Mouse (Mus musculus) G1E (cell line): ENCODE measurements around the gene Aoc1. TPM values are rescaled to one million over a fixed set of nuclear protein-coding genes. Genes with fewer than 3 reads are reported as not detected.

Experiments
- ATAC-seq: 2 replicates; pipeline ENCODE4 v1.8.0; 2016; ENCODE audit warnings: mild to moderate bottlenecking; ENCODE audit not compliant: insufficient number of reproducible peaks, poor library complexity, low FRiP score, severe bottlenecking; ENCODE audit errors: extremely low read depth
- DNase-seq: peaks from one replicate; pipeline ENCODE4 v3.0.0; 2012; ENCODE audit warnings: low spot score
- H3K27me3 ChIP-seq: 2 replicates; pipeline ENCODE4 v1.6.1; 2012; ENCODE audit warnings: mild to moderate bottlenecking, low read length, inconsistent platforms; ENCODE audit not compliant: insufficient read depth
- H3K36me3 ChIP-seq: replicated peaks from 2 replicates; pipeline ENCODE3; 2012; ENCODE audit warnings: mild to moderate bottlenecking, inconsistent platforms
- H3K4me1 ChIP-seq: 2 replicates; pipeline ENCODE4 v1.6.1; 2012; ENCODE audit warnings: low read depth, low read length, inconsistent platforms, mixed read lengths; ENCODE audit not compliant: insufficient read depth
- H3K4me3 ChIP-seq: 2 replicates; pipeline ENCODE4 v1.5.1; 2012; ENCODE audit warnings: low read depth, mild to moderate bottlenecking, inconsistent platforms, low read length, moderate library complexity, mixed read lengths
- H3K9me3 ChIP-seq: replicated peaks from 2 replicates; pipeline ENCODE4 v1.6.1; 2012; ENCODE audit warnings: inconsistent platforms
- CTCF ChIP-seq: IDR thresholded peaks from 2 replicates; pipeline ENCODE4 v1.5.1; 2012; ENCODE audit warnings: low read depth, low read length, inconsistent platforms, mixed read lengths
- GATA1 ChIP-seq: IDR thresholded peaks from 2 replicates; pipeline ENCODE4 v1.6.1; 2012; ENCODE audit warnings: borderline replicate concordance, low read length, inconsistent platforms, mixed read lengths
- GATA2 ChIP-seq: IDR thresholded peaks from 2 replicates; pipeline ENCODE4 v1.6.1; 2012; ENCODE audit warnings: low read depth, low read length, inconsistent platforms, borderline replicate concordance
- POLR2AphosphoS5 ChIP-seq: IDR thresholded peaks from 2 replicates; pipeline ENCODE4 v1.6.1; 2012; ENCODE audit warnings: low read depth, low read length, inconsistent platforms; ENCODE audit not compliant: insufficient replicate concordance
- TAL1 ChIP-seq: conservative IDR thresholded peaks from 2 replicates; pipeline ENCODE4 v1.6.1; 2012; ENCODE audit warnings: low read depth, low read length, inconsistent platforms, mixed read lengths
- polyA plus RNA-seq: library from polyadenylated mRNA; stranded (reverse); fragments of >175 nt; gene quantifications from 2 replicates; pipeline ENCODE4 v1.2.3, GENCODE M21; 2012
- total RNA-seq, 2 experiments: library from RNA; stranded (forward) in 1 of 2; stranded (reverse) in 1 of 2; fragments of 200-1000 nt in 1 of 2; fragments of >200 nt in 1 of 2; fragmentation: Nextera tagmentation in 1 of 2; gene quantifications; 2 replicates each; pipeline ENCODE4 v1.2.3; 2014 to 2017

Gene Aoc1
- total and polyA plus RNA-seq, 3 experiments: 0.11 TPM; not detected in 2

DNA sequence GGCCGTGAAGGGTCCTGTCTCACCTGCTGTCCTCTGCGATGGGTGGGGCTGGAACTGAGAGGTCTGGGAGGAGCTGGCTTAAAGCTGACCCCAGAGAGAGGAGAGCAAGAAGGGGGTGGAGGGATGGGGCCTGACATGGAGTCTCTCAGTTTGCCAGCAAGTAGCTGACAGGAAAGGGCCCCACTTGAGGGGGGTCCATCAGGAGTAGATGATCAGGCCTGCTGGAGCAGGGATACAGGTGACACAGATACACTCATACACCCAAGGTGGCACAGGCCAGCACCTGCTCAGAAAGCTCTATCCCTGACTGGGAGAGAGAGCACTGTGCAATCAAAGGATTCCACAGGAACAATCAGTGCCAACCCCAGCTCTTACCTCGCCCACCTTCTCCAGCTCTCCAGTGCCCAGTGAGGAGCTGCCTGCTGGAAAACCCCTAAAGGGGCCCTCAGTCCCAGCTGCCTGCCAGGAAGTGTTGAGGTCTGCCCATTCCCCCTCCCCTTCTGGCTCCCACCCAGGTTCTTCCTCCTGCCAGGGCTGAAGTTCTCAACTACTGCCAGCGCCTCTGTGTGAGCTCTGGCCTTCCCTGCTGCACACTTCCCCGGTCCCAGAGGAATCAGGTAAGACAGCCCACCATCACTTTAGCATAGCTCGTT lies 31.6 kb upstream of the Aoc1 start, which contains the start of gene Tmem176b:
TSS of gene Tmem176b (minus strand) at position 524 of the 653 bp plus-strand sequence.
- Histone ChIP-seq H3K36me3 (no peaks in the 10 kb centered on the region), H3K27me3 (peaks cover 7% of the 10 kb centered on the region; the same call in 1 of the 2 replicates), H3K9me3 (no peaks in the 10 kb centered on the region), H3K4me1 (no peaks in the 10 kb centered on the region), H3K4me3 (no peak within 1 kb of the TSS)
- ATAC-seq: no peak
- TF ChIP-seq GATA2 (no peak), POLR2AphosphoS5 (no peak), CTCF (no peak), GATA1 (no peak), TAL1 (no peak)
- DNase-seq: no peak

DNA sequence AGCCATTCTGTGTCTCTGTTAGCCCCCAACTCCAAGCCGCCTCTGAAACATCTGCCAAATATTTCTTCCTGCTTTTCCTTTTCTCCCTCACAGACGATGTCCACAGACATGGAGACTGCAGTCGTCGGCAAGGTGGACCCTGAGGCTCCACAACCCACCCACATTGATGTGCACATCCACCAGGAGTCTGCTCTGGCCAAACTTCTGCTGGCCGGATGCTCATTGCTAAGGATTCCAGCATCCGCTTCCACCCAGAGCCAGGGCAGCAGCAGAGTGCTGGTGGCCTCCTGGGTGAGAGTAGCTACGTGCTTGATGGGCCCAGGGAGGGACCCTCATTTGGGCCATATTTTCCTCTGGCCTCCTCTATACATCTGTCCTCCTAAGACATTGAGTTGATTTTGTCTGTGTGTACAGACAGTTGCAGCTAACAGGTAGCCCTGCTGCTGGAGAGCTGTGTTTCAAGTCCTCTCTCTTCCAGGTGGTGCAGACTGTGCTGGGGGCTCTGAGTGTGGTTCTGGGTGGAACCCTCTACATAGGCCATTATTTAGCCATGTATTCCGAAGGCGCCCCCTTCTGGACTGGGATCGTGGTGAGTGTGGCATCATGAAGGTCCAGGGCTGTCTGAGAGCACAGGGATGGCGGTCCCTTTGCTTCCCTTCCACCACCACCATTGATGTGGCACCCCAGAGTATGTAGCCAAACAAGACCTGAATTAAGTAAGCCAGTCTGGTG lies 30.4 kb upstream of the Aoc1 start:
- no peaks in the 10 kb centered on the region for H3K36me3 ChIP-seq
- no peaks in the 10 kb centered on the region for H3K4me1 ChIP-seq
- ATAC-seq (no peak), DNase-seq (no peak)
- no peaks in the 10 kb centered on the region for H3K9me3 ChIP-seq
- TF ChIP-seq POLR2AphosphoS5 (no peak), TAL1 (no peak), GATA2 (no peak), GATA1 (no peak), CTCF (no peak)
- peaks cover 7% of the 10 kb centered on the region; the same call in 1 of the 2 replicates for H3K27me3 ChIP-seq
- no peak overlapping the region for H3K4me3 ChIP-seq

DNA sequence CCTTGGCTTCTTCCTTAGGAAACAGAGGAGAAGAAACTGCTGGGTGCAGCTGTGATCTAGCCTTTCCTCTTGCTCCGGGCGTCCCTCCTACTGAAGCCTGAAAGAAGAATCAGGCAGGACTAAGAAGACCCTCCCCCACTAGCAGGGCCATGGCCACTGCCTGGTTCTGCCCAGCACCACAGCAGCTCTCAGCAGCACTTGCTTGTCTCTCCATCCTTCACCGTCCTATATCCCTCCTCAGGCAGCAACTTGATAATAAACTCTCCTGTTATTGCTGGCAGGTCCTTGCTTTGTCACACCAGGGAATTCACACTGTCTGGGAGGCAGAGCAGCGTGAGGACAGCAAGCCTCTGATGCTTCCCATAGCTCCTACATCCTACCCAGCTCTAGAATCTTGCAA lies 27.6 kb upstream of the Aoc1 start:
- no peak for DNase-seq
- Histone ChIP-seq H3K9me3 (no peaks in the 10 kb centered on the region), H3K4me1 (no peaks in the 10 kb centered on the region), H3K4me3 (no peak overlapping the region), H3K27me3 (peaks cover 7% of the 10 kb centered on the region; the same call in 1 of the 2 replicates), H3K36me3 (no peaks in the 10 kb centered on the region)
- TF ChIP-seq GATA2 (no peak), CTCF (no peak), POLR2AphosphoS5 (no peak), GATA1 (no peak), TAL1 (no peak)
- no peak for ATAC-seq

DNA sequence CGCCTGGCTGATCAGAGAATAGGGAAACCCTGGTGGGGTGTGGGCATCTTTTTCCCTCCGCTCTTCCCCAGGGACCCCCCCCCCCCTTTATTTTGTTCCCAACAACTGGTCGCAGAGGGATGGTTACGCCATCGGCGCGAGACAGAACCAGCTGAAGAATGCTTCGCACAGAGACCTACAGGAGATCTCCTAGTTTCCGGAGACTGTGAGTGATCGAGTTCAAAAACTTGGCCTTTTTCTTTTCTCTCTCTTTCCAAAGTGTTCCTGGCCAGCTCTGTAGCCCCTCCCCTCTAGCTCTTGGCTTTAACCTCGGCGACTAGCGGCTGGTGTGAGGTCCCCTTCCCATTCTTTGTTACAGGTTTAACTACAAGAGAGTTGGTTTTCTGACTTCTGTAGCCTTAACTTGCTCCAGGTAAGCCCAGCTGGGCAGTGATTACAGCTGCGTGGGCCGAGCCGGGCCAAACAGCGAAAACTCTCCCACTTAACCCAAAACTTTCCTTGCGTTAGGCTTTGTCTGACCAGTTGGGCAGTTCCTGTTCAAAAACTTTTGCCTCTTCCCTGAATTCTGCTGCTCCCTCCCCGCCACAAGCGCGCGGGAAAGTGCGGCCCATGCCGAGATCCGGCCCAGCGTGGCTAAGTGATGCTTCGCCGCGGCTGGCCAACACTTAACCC lies 20.7 kb upstream of the Aoc1 start:
- no peaks in the 10 kb centered on the region for H3K4me1 ChIP-seq
- H3K27me3 ChIP-seq: no peaks in the 10 kb centered on the region
- ATAC-seq: no peak
- no peaks in the 10 kb centered on the region for H3K36me3 ChIP-seq
- no peaks in the 10 kb centered on the region for H3K9me3 ChIP-seq
- no peak for DNase-seq
- no peak for TF ChIP-seq CTCF
- TF ChIP-seq POLR2AphosphoS5: no peak
- no peak overlapping the region for H3K4me3 ChIP-seq

DNA sequence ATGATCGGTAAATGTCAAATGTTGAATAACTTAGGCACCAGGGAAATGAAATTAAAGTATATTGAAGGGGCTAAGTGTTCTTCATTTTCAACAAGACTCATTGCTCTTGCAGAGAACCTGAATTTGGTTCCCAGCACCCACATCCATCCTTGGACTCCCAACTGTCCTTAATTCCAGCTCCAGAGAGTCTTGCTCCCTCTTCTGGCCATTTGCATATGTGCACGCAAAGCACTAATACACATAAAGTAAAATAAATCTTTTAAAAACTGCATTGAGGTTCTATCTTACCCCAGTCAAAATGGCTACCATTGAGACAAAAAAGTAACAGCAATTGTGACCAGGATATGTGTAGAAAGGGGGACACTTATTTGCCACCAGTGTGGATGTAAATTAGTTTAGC lies 18.5 kb upstream of the Aoc1 start:
- Histone ChIP-seq H3K4me1 (no peaks in the 10 kb centered on the region), H3K9me3 (no peaks in the 10 kb centered on the region), H3K27me3 (no peaks in the 10 kb centered on the region), H3K4me3 (no peak overlapping the region), H3K36me3 (no peaks in the 10 kb centered on the region)
- DNase-seq (no peak), ATAC-seq (no peak)
- TF ChIP-seq GATA2: no peak
- no peak for TF ChIP-seq POLR2AphosphoS5

DNA sequence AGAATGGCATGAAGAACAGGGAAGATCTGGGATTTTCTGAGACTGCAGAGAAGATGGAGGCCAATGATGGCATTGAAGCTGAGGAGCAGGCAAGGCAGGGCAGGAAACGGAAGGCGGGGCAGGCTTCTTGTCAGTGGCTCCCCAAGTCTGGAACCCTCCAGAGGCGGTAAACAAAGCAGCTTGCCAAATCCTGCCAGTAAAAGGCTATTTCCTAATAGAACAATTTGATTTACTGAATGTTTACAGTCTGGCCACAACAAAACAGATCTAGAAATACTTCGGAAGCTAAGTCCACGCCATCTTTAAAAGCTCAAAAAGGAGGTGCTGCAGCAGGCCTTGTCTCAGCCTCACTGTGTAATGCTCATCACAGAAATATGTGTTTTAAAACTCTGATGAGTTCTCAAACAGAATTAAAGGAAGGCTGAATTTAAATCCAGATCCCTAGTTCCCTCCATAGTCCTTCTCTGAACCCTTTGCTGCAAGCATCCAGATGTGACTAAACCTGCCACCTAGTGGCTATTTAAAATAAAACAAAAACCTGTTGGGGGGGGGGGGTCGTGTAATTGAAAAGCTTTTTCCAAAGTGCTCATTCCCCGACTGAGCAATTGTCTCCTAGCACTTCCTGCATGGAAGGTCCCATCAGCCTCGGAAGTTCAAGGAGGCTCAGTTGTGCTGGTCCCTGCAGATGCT lies 14.9 kb upstream of the Aoc1 start:
- ATAC-seq (no peak), DNase-seq (no peak)
- Histone ChIP-seq H3K36me3 (no peaks in the 10 kb centered on the region), H3K4me1 (no peaks in the 10 kb centered on the region), H3K27me3 (no peaks in the 10 kb centered on the region), H3K4me3 (no peak overlapping the region), H3K9me3 (no peaks in the 10 kb centered on the region)
- TF ChIP-seq GATA1 (no peak), TAL1 (no peak), CTCF (no peak), POLR2AphosphoS5 (no peak), GATA2 (no peak)
